Mouse (Mus musculus): ENCODE results near the gene Olfr429. TPM values are rescaled to one million over a fixed set of nuclear protein-coding genes. Genes with fewer than 3 reads are reported as not detected.

The Olfr429 gene
- polyA plus RNA-seq (2017; shearing (Covaris generic)), result not detected

DNA sequence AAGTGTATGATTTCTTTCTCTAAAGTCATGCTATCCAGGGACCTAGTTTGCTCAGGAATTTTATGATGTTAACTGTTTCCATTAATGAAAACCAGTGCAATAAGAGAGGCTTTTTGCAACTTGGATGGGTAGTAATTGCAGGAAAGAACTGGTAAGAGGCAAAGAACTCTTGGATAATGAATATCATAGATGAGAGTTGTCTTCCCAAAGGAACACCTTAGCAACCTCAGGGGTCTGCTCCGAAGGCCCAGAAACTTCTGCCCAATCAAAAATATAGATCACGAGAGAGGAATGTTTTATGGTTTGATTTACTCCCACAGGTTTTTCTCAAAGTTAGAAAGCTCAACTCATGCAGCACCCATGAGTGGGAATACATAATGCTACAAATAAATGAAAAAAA, at the start of gene Olfr429:
TSS of gene Olfr429 (plus strand) at position 301 of the 400 bp plus-strand sequence.

DNA sequence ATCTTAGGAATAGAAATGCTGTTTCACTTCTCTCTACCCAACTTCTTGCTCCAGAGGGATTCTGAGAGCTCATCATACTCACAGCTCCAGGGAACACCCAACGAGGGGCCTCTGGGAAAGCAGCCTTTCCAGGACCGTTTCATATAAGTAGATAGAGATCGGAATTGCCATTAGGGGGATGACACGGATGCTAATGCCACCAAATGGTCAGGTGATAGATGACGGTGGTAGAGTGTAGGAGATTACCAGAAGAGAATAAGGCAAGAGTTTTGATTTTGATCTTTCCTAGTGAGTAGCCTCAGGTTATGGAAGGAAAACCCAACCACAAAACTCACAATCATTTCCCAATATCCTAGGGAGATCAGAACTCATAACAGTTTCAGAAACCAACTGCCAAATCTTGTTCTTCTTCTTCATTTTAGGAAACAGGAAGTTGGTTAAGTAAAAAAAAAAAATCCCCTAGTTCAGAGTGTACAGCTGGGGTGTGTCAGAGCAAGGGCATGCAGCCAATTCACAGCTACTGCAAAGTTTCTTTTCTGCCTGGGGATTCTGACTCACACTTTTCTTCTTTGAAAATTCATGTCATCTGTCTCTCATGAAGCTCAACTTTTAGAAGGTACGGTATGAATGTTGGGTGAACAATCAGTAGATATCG, 43.5 kb upstream of the Olfr429 start, which contains the start of gene Olfr433:
TSS of gene Olfr433 (plus strand) at position 183 of the 655 bp plus-strand sequence.

DNA sequence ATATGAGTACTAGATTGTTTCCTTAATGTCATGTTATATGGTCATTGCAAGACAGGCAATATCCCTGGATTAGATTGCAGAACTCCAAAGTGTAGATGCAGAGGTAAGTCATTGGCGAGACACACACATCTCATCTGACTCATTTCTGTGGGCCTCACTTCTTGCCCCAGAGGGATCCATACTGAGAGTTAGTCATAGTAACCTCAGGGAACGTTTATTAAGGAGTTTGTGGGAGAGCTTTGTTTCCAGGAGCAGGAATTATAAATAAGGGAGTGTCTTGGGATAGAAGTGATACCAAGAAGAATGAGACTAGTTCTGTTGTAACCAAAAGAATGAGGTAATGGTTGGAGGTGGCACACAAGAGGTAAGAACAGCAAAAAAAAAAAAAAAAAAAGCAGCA, 35.2 kb upstream of the Olfr429 start, which contains the start of gene Olfr432:
TSS of gene Olfr432 (plus strand) at position 313 of the 400 bp plus-strand sequence.

DNA sequence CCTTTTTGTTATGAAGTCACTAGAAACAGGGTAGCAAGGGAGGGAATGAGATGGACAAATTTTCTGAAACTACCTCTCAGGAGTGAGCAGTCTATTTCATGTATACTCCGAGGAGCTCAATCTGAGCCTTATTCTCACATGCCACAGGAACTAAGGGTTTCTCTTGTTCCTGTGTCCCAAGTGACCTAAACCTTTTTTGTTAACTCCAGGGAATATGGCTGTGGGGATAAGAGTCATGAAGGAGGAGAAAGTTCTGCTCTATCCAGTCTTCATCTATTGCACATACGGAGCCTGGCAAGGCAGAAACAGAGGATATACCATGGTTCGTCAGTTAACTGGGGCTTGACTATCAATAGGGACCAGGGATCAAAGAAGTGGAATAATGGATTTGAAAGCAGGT, 17.8 kb upstream of the Olfr429 start, which contains the start of gene Olfr430:
TSS of gene Olfr430 (plus strand) at position 301 of the 400 bp plus-strand sequence.

DNA sequence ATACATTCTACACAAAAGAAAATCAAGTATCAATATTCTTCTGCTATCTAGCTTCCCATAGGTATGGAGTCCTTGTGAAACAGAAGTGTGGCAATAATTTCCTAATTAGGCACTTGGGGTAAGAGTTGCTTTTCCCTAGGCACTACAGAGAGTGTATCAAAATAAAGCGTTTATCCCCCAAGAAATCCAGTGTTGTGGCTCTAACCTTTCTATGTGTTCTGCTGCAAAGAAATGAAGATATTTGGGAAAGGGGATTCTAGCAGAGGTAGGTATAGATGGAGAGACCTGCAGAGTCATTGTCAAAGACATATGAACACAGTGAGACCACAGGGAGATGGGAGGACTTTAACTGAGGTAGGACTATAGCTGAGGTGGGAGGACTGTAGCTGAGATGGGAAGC, 12.5 kb downstream of the Olfr429 start, which contains the start of gene Olfr427:
TSS of gene Olfr427 (plus strand) at position 301 of the 400 bp plus-strand sequence.

DNA sequence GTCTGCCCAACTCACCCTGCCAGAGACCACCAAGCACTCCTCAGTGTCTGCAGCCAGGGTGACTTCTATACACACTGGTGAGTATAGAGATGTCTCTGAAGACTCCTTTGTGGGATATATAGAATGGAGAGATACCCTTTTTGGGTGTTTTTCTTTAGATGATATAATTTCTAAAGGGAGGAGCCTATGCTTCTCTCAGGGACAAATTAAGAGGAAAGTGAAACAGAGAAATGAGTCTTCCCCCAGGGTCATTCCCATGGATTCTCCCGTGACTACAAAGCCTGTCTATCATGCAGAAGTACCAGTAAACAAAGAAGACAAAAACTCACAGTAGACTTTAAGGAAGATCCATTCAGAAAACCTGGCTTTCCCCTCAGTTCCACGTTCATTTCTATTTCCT, 36.9 kb downstream of the Olfr429 start, which contains the start of gene Olfr231:
TSS of gene Olfr231 (minus strand) at position 101 of the 400 bp plus-strand sequence.

DNA sequence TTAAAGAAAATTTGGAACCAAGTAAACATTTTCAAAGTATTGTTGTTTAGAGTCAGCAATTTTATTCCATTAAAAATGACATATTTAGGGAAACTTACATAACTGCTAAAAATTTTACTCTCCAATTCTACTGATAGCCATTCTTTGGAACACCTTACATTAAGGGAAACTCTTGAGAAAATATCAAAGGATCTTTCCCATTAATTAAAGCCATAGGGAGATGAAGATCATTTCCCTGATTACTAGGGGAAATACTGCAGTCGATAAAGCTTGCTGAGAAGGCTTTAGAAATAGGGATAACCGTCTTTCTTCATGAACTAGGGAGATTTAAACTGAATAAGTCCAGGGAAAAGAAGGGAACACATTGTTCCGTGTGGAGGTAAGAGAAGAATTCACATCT, 47.1 kb downstream of the Olfr429 start, which contains the start of gene Olfr424:
TSS of gene Olfr424 (plus strand) at position 301 of the 400 bp plus-strand sequence.

Other genes starting within 250 kb of the Olfr429 start
- 1 to 10 TPM; 1.2 to 4.0 TPM for gene Ifi211, start 171.3 kb upstream of the Olfr429 start, polyA plus RNA-seq (2017; shearing (Covaris generic))
- 100 to 1,000 TPM; 354 to 399 TPM for gene Mndal, start 141.8 kb upstream of the Olfr429 start, polyA plus RNA-seq (2017; shearing (Covaris generic))
- gene Ifi203, start 141.7 kb upstream of the Olfr429 start, polyA plus RNA-seq (2017; shearing (Covaris generic)), result 100 to 1,000 TPM; 293 to 314 TPM
- gene Ifi202b, start 101.6 kb upstream of the Olfr429 start, polyA plus RNA-seq (2017; shearing (Covaris generic)), result not detected
- under 1 TPM in 1 of 2 experiments, not detected in 1; 0.11 TPM for gene Ifi205, start 52.5 kb upstream of the Olfr429 start, polyA plus RNA-seq (2017; shearing (Covaris generic))
- gene Olfr433, start 43.6 kb upstream of the Olfr429 start, polyA plus RNA-seq (2017; shearing (Covaris generic)), result under 1 TPM; 0.13 to 0.55 TPM
- gene Olfr432, start 35.1 kb upstream of the Olfr429 start, polyA plus RNA-seq (2017; shearing (Covaris generic)), result under 1 TPM in 1 of 2 experiments, not detected in 1; 0.40 TPM
- not detected for gene Olfr430, start 17.7 kb upstream of the Olfr429 start, polyA plus RNA-seq (2017; shearing (Covaris generic))
- gene Olfr427, start 12.6 kb downstream of the Olfr429 start, polyA plus RNA-seq (2017; shearing (Covaris generic)), result under 1 TPM in 1 of 2 experiments, not detected in 1; 0.40 TPM
- not detected for gene Olfr231, start 36.8 kb downstream of the Olfr429 start, polyA plus RNA-seq (2017; shearing (Covaris generic))
- under 1 TPM; 0.12 to 0.50 TPM for gene Olfr424, start 47.2 kb downstream of the Olfr429 start, polyA plus RNA-seq (2017; shearing (Covaris generic))
- gene Olfr420, start 71.3 kb downstream of the Olfr429 start, polyA plus RNA-seq (2017; shearing (Covaris generic)), result not detected
- gene Spta1, start 88.4 kb downstream of the Olfr429 start, polyA plus RNA-seq (2017; shearing (Covaris generic)), result under 1 TPM; 0.07 to 0.23 TPM
- not detected for gene Olfr419, start 167.7 kb downstream of the Olfr429 start, polyA plus RNA-seq (2017; shearing (Covaris generic))
- under 1 TPM in 1 of 2 experiments, not detected in 1; 0.20 TPM for gene Mptx1, start 246.2 kb downstream of the Olfr429 start, polyA plus RNA-seq (2017; shearing (Covaris generic))